Mouse (Mus musculus) embryonic facial prominence, embryonic 10.5 days (tissue): ENCODE results near the gene Samsn1. TPM values are rescaled to one million over a fixed set of nuclear protein-coding genes. Genes with fewer than 3 reads are reported as not detected.

ENCODE experiments used
- DNase-seq: peaks from one replicate; pipeline ENCODE4 v3.0.0-alpha.2; 2017; ENCODE audit warnings: low spot score
- H3K27ac ChIP-seq: fragments of 300-500 bp; sonication (generic); replicated peaks from 2 replicates; pipeline ENCODE4 v1.5.1; 2016; ENCODE audit warnings: mild to moderate bottlenecking
- H3K27me3 ChIP-seq: fragments of 300-500 bp; sonication (generic); replicated peaks from 2 replicates; pipeline ENCODE4 v1.6.1; 2016; ENCODE audit warnings: low read depth, mild to moderate bottlenecking; ENCODE audit not compliant: poor library complexity, severe bottlenecking
- H3K36me3 ChIP-seq: fragments of 300-500 bp; sonication (generic); replicated peaks from 2 replicates; pipeline ENCODE4 v1.6.1; 2016; ENCODE audit warnings: mild to moderate bottlenecking, moderate library complexity
- H3K4me1 ChIP-seq: fragments of 300-500 bp; sonication (generic); 2 replicates; pipeline ENCODE4 v1.6.1; 2016
- H3K4me3 ChIP-seq: fragments of 300-500 bp; sonication (generic); 2 replicates; pipeline ENCODE4 v1.5.1; 2016; ENCODE audit warnings: mild to moderate bottlenecking, moderate library complexity
- H3K9me3 ChIP-seq: fragments of 300-500 bp; sonication (generic); 2 replicates; pipeline ENCODE4 v1.6.1; 2016; ENCODE audit warnings: mild to moderate bottlenecking
- WGBS: fragments of 180-500 bp; shearing (Covaris S2); methylation state at CpG from one replicate; pipeline ENCODE4 v1.1.7; 2016; 5-methylcytosine and 5-hydroxymethylcytosine counted together
- polyA plus RNA-seq: library from polyadenylated mRNA; unstranded; fragments of >200 nt; fragmentation: Nextera tagmentation; extraction: Ambion mirVana; gene quantifications from 2 replicates; pipeline ENCODE4 v1.2.1, GENCODE M21; 2016

Gene Samsn1
- polyA plus RNA-seq, 1 experiment from 2014 or later: 1.0 TPM

DNA sequence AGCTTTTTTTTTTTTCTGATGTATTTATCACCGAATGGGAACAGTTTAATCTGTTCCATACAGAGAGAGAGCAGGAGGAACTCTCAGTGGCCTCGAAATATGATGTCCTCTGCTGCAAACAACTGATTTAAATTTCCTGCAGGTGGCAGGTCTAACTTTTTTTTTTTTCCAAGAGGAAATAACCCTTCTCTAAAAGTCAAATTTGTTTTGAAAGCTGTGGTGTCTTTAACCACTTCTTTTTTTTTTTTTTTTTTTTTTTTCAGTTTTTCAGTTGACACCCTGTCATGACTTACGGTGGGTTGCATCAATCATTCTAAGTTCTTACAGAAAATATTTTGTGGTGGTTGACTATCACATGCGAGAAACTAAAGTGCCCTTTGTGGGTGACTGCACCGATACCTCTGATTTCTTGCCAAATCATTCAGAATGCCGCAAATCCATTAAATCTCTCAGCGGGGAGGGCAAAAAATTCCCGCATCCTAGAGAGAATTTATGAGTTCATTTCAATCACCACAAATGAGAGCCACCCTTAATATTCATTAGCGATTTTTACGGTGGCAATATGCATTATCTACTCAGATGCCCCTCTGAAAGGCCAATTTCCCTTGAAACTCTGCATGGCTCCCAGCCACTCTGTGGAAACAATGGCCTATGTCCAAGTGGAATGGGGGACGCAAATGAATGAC lies 92.4 kb downstream of the Samsn1 start:
- WGBS: 81% methylated on average over 11 of the region's 11 CpGs
- no peak overlapping the region for H3K4me3 ChIP-seq
- no peak for DNase-seq
- H3K36me3 ChIP-seq: no peaks in the 10 kb centered on the region
- H3K27me3 ChIP-seq: no peaks in the 10 kb centered on the region
- H3K4me1 ChIP-seq: no peaks in the 10 kb centered on the region
- H3K27ac ChIP-seq: no peak overlapping the region
- H3K9me3 ChIP-seq: no peaks in the 10 kb centered on the region

DNA sequence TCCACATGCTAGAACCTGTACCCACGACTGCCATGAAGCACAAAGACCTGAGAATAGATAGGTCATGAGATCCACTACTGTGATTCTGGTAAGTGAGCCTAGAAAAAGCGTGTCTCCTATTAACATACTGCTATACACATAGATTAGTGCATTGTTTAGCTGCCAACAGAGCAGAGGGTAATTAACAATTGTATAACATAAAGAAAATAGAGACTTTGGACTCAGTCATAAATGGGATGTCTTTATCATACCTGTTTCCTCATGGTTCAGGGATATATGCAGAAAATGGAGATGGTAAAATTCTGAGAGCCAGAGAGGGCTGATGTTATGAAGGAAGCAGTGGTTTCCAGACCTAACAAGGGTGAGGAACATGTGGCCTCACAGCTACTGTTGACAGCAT lies 95.6 kb downstream of the Samsn1 start:
- WGBS: 84% methylated on average over 2 of the region's 2 CpGs
- Histone ChIP-seq H3K9me3 (no peaks in the 10 kb centered on the region), H3K27ac (no peak overlapping the region), H3K27me3 (no peaks in the 10 kb centered on the region), H3K4me1 (no peaks in the 10 kb centered on the region), H3K4me3 (no peak overlapping the region), H3K36me3 (no peaks in the 10 kb centered on the region)
- DNase-seq: no peak

DNA sequence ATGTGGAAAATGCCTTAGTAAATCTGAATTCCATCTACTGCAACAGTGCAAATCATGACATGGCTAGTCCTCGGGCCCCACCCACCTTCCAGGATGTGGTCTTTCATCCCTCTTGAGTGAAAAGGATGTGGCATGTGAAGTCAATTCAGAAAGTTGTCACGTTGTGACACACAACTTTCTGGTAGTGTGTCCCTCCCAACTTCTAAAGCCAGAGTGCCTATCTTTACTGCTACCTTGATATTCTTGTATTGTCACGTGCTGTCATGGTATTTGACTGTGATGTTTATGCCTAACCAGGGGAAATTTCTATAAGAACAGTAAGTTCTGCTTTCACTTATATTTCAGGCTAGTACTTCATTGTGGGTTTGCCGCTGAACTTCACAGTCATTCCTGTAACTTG lies 101.2 kb downstream of the Samsn1 start:
- 86% methylated on average over 4 of the region's 4 CpGs for WGBS
- no peak overlapping the region for H3K4me3 ChIP-seq
- H3K27me3 ChIP-seq: no peaks in the 10 kb centered on the region
- no peaks in the 10 kb centered on the region for H3K4me1 ChIP-seq
- no peak for DNase-seq
- no peaks in the 10 kb centered on the region for H3K36me3 ChIP-seq
- H3K27ac ChIP-seq: no peak overlapping the region
- no peaks in the 10 kb centered on the region for H3K9me3 ChIP-seq

DNA sequence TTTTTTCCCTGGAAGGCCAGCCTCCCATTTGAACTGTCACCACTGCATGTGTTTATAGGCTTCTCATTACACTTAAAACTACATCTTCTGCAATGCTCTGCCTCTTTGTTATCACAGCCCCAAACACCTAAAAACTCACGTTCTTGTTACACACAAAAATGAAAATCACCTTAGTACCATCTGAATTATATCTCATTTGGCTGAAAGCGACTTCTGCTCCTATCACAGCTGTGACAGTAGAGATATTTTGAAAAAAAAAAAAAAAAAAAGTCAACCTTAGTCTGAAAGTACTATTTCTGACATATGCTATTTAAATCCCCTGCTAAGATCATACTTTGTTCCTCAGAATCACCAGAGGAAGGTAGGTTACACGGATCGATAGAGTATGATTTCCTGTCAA lies 102.8 kb downstream of the Samsn1 start:
- no peak overlapping the region for H3K4me3 ChIP-seq
- no peak for DNase-seq
- H3K36me3 ChIP-seq: no peaks in the 10 kb centered on the region
- H3K9me3 ChIP-seq: no peaks in the 10 kb centered on the region
- H3K27me3 ChIP-seq: no peaks in the 10 kb centered on the region
- WGBS: 90% methylated on average over 4 of the region's 4 CpGs
- H3K27ac ChIP-seq: no peak overlapping the region
- no peaks in the 10 kb centered on the region for H3K4me1 ChIP-seq

DNA sequence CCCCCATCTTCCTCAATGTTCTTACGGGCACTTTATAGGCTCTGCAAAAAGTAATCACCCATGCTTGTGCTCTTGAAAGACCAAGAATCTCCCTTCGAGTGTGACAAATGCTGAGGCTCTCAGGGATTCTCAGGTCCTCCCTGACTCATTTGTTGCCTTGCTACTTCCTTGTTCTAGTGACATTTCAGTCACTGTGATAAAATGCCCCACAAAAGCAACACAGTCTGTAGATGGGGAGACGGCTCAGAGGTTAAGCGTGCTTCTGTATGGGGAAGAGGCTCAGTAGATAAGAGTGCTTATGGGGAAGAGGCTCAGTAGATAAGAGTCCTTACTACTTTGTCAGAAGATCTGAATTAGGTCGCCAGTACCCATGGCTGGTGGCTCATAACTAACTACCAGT lies 104.4 kb downstream of the Samsn1 start:
- Histone ChIP-seq H3K27ac (no peak overlapping the region), H3K9me3 (no peaks in the 10 kb centered on the region)
- 88% methylated on average over 5 of the region's 5 CpGs for WGBS

DNA sequence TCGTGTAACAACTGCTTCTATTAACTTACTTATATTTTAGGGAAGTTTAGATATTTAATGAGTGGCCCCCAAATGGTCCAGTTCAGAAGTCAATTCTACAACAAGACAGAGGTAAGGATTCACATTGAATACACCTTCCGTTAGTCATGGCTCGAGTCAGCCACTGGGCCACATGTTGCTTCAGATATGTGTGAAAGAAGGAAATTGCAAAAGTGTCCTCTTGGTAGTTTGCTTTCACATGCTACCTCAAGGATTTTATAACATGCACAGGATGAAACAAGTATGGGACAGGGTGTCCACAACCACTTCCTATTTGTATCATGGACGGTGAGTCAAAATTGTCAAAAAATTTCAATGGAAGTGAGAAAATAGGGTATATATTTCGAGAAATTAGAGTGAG lies 110.0 kb downstream of the Samsn1 start:
- H3K4me3 ChIP-seq: no peak overlapping the region
- DNase-seq: no peak
- no peaks in the 10 kb centered on the region for H3K4me1 ChIP-seq
- no peaks in the 10 kb centered on the region for H3K36me3 ChIP-seq
- no peaks in the 10 kb centered on the region for H3K9me3 ChIP-seq
- no peaks in the 10 kb centered on the region for H3K27me3 ChIP-seq
- 89% methylated on average over 5 of the region's 5 CpGs for WGBS
- H3K27ac ChIP-seq: no peak overlapping the region

More for the DNA sequence above, 104.4 kb downstream of the Samsn1 start:
- Histone ChIP-seq H3K4me3 (no peak overlapping the region), H3K27me3 (no peaks in the 10 kb centered on the region), H3K4me1 (no peaks in the 10 kb centered on the region), H3K36me3 (no peaks in the 10 kb centered on the region)
- no peak for DNase-seq

DNA sequence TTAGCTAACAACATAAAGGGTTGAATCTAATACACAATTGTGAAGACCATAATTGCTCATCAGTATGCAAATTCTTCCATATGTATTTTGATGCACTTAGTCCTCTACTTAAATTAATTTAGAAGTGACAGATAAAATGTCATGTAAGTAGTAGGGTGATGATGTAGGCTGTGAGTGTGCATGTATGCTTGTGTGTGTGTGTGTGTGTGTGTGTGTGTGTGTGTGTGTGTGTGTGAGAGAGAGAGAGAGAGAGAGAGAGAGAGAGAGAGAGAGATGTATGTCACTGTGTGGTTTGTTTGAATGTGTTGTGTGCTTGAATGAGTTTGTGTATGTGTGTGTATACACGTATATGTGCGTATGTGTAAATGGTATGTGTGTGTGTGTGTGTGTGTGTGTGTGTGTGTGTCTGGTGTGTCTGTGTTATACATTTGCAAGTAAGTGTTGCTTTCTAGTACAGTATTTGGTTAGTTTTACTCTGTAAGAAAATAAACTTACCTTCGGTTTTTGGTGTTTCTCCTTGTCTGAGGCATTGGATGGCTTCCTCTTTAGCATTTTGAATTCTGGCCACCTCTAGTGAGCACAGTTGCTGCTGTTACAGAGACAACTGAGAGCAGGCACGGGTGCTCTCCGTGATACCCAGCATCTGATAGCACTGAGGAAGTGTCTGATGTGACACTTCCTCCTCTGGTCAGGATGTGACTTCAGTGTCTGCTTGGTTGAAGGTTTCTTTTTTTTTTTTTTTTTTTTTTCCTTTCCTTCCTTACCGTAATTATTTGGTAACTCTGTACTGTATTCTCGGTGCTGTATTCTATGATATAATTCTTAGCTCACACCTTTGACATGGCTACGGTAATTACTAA lies 113.2 kb downstream of the Samsn1 start:
- no peak for DNase-seq
- H3K27ac ChIP-seq: no peak overlapping the region
- no peaks in the 10 kb centered on the region for H3K4me1 ChIP-seq
- WGBS: 78% methylated on average over 8 of the region's 8 CpGs
- no peaks in the 10 kb centered on the region for H3K36me3 ChIP-seq
- H3K9me3 ChIP-seq: no peaks in the 10 kb centered on the region
- no peaks in the 10 kb centered on the region for H3K27me3 ChIP-seq
- no peak overlapping the region for H3K4me3 ChIP-seq

DNA sequence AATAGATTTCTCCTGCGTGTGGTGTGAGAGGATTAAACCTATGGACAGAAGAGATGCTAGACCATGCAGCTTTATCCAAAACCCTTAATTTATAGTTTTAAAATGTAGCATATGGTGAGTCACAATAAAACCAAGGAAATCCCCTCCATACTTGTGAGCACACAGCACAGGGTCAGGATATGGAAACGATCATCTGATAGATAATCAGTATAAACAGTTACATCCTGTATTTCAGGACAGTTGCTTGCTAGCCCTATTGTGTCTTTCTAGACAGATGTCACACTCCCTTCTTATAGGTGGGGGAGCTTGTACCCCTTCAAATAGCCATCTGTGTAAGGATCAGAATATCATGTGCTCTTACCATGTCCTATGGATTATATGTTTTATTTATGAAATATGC lies 115.3 kb downstream of the Samsn1 start:
- Histone ChIP-seq H3K27ac (no peak overlapping the region), H3K9me3 (no peaks in the 10 kb centered on the region), H3K27me3 (no peaks in the 10 kb centered on the region), H3K4me1 (no peaks in the 10 kb centered on the region), H3K36me3 (no peaks in the 10 kb centered on the region), H3K4me3 (no peak overlapping the region)
- WGBS: 79% methylated on average over 2 of the region's 2 CpGs
- no peak for DNase-seq

DNA sequence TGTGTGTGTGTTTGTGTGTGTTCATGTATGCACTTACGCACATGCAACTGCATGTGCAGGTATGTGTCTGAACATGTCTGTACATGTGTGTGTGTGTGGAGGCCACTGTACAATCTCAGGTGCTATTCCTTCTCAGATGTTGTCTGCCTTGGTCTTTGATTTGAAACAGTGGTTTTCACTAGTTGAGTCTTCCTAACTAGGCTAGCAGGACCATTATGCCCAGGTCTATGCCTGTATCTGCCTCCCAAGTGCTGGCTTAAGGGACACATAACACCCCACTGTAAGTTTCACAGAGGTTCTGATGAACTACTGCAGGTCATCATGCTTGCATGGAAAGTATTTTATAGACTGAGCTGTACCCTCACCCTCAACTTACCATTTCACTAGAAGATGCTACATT lies 115.8 kb downstream of the Samsn1 start:
- H3K9me3 ChIP-seq: no peaks in the 10 kb centered on the region
- no peak overlapping the region for H3K27ac ChIP-seq
- no peaks in the 10 kb centered on the region for H3K4me1 ChIP-seq
- no peaks in the 10 kb centered on the region for H3K27me3 ChIP-seq
- H3K36me3 ChIP-seq: no peaks in the 10 kb centered on the region
- no peak overlapping the region for H3K4me3 ChIP-seq
- 94% methylated on average over 1 of the region's 1 CpGs for WGBS
- DNase-seq: no peak

DNA sequence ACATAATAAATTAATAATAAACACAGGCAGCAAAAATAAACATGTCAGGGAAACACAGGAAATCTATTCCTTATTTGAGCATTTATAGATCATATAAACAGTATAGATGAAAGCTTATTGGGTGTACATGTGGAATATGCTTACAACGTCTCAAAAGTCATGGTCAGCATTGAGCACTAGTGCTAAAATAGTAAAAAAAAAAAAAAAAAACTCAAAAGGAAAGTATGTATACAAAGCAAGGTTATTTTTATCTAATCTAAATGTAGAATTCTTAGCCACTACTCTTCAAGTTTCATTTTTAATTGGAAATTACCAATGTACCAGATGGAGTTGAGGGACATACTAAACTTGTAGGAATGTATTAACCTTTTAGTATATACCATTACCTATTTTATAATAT lies 116.8 kb downstream of the Samsn1 start:
- H3K4me3 ChIP-seq: no peak overlapping the region
- H3K36me3 ChIP-seq: no peaks in the 10 kb centered on the region
- no peak overlapping the region for H3K27ac ChIP-seq
- no peaks in the 10 kb centered on the region for H3K27me3 ChIP-seq
- no peaks in the 10 kb centered on the region for H3K4me1 ChIP-seq
- no peak for DNase-seq
- WGBS: 84% methylated on average over 1 of the region's 1 CpGs
- H3K9me3 ChIP-seq: no peaks in the 10 kb centered on the region

DNA sequence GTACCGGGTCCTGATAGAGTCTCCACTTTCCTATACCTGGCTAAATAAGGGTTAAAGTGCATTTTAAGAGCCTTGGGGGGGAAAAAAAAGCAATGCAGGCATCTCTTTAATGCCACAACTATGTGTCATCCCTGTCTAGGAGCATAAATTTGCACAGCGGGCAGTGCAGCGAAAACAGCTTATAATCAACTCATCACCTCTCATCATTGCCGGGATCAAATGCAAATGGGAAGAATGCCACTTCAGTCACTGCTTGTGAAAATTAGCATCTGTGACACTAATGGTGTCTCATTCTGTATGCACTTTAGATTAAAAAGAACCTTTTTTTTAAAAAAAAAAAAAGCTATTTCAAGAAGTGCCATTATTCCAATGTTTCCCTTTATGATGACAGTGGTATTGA lies 118.0 kb downstream of the Samsn1 start:
- DNase-seq: no peak
- no peaks in the 10 kb centered on the region for H3K27me3 ChIP-seq
- no peak overlapping the region for H3K27ac ChIP-seq
- no peaks in the 10 kb centered on the region for H3K4me1 ChIP-seq
- no peaks in the 10 kb centered on the region for H3K9me3 ChIP-seq
- no peak overlapping the region for H3K4me3 ChIP-seq
- H3K36me3 ChIP-seq: no peaks in the 10 kb centered on the region
- WGBS: 91% methylated on average over 4 of the region's 4 CpGs

DNA sequence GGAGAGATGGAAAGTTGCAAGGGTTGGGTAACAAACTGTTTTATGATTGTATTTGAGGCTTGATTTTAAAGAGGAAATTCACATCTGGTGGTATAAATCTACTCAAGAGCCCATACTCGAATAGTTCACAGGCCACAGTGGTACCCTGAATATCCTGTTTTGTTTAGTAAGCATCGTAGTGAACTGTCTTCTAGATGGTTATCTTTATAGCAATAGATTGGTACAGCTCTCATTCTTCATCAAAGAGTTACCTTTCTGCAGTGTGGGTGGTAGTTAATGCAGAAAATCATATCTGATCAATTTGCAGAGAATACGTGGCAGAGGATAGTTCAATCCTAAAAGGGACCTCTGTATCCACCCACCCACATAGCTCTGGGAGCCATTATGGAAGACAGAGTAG lies 119.1 kb downstream of the Samsn1 start:
- 84% methylated on average over 3 of the region's 3 CpGs for WGBS
- Histone ChIP-seq H3K4me1 (no peaks in the 10 kb centered on the region), H3K4me3 (no peak overlapping the region), H3K9me3 (no peaks in the 10 kb centered on the region), H3K27ac (no peak overlapping the region), H3K27me3 (no peaks in the 10 kb centered on the region), H3K36me3 (no peaks in the 10 kb centered on the region)
- DNase-seq: no peak
